Mouse (Mus musculus) G1E-ER4 (cell line): ENCODE results near the gene Dus4l. TPM values are rescaled to one million over a fixed set of nuclear protein-coding genes. Genes with fewer than 3 reads are reported as not detected.

Experiments
- GATA1 ChIP-seq: IDR thresholded peaks from one replicate; pipeline ENCODE4 v1.8.0; 2012; ENCODE audit warnings: low read length, inconsistent platforms
- polyA plus RNA-seq: library from polyadenylated mRNA; stranded (reverse); fragments of >175 nt; gene quantifications from 2 replicates; pipeline ENCODE4 v1.2.3, GENCODE M21; 2012

The Dus4l gene
- 5.5 and 7.2 TPM in 2 replicates for polyA plus RNA-seq

DNA sequence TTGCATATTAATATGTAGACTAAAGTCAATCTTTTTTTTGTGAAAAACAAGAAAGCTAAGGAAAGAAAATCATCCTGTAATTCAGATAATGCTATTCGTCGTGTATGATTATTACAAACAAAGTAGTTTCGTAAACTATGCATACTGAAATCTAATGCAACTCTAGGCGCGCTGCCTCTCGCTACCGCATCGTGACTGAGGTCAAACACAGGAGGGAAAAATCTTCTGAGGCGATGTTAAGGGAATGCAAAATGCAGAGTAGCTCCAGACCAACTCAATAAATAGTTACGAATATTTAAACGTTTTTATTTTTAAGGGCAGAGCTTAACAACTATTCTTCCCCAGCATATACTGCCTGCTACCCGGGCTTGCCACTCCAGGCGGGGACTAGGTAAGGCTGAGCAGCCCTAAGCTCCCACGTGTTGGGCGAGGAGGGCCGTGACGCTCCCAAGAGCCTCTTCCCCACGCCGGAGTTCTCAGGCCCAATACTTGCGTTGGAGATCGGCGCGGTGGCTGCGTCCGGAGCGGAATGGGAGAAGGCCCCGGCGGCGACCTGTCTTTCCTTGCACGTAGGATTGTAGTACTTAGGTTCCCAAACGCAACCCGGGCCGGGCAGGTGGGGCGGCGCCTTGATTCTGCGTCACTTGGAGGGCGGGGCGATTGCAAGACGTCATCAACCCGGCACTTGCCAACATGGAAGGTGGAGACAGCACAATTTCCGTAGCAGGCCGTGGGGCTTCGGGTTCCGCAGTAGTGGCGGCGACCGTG lies at the start of gene Dus4l, which contains the start of gene Cog5:
TSS of gene Dus4l (minus strand) at position 630 of the 768 bp plus-strand sequence.
TSS of gene Cog5 (plus strand) at position 673 of the 768 bp plus-strand sequence.
- no peak for TF ChIP-seq GATA1

DNA sequence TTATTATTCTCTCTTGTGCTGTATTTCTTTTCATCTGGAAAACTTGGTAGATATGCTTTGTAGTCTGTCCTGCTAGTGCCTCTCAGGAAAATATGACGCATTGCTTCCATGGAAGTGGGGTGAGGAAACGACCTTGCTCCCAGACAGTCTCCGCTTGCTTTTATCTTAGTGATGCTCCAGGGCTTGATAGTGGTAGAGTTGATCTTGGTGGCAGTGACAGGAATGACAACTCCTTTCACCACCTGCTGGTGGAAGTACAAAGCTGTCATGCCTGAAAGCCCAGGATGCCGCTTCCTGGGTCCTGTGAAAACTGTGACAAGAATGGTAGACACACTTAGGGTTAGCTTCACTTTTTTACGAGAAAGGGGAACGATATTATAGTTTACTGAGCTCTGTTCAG lies 49.3 kb upstream of the Dus4l start:
- TF ChIP-seq GATA1 = no peak

GRCm38 (mm10) chr12:31701411-31701810 lies 46.8 kb upstream of the Dus4l start:
- no peak for TF ChIP-seq GATA1

DNA sequence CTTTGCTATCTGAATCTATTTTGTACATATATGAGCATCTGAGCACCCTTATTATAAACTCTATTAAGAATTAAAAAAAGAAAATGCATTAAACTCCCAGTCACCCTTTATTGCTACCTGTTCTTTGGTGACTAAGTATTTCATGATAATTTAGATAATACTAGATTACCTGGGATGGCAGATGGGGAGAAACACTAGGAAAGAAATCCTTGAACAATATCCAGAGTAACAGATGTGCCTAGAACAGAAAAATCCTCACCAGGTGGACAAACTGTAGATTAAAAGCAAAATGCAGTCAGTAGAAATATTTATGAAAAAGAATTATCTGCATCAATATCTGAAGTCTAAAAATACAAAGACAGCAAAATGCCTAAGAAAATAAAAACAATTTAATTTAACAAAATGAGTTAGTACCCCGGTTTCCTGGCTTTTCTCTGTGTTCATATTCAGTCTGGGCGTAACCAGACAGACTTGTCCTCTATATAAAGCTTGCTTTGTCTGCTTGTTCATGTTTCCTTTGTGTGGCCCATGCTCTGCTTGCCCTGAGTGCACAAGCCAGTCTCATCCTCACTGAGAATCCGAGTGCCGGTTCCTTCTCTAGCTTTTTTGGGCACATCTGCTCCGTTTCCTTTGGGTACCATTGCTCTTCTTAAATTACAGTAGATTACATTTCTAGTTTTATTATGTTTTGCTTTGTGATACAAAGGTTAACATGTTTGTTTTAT lies 46.2 kb upstream of the Dus4l start:
- no peak for TF ChIP-seq GATA1

GRCm38 (mm10) chr12:31693278-31693677 lies 38.7 kb upstream of the Dus4l start:
- no peak for TF ChIP-seq GATA1

GRCm38 (mm10) chr12:31686679-31687078 lies 32.1 kb upstream of the Dus4l start:
- no peak for TF ChIP-seq GATA1

GRCm38 (mm10) chr12:31667187-31667586 lies 12.6 kb upstream of the Dus4l start:
- TF ChIP-seq GATA1 = no peak

GRCm38 (mm10) chr12:31665999-31666398 lies 11.4 kb upstream of the Dus4l start:
- no peak for TF ChIP-seq GATA1

- TF ChIP-seq GATA1 = no peak
Measured at GRCm38 (mm10) chr12:31656841-31657240, 2.2 kb upstream of the Dus4l start.

GRCm38 (mm10) chr12:31654965-31655477 lies 395 bp upstream of the Dus4l start:
- TF ChIP-seq GATA1 = no peak

GRCm38 (mm10) chr12:31653611-31654010 lies 1.0 kb downstream of the Dus4l start:
- no peak for TF ChIP-seq GATA1

DNA sequence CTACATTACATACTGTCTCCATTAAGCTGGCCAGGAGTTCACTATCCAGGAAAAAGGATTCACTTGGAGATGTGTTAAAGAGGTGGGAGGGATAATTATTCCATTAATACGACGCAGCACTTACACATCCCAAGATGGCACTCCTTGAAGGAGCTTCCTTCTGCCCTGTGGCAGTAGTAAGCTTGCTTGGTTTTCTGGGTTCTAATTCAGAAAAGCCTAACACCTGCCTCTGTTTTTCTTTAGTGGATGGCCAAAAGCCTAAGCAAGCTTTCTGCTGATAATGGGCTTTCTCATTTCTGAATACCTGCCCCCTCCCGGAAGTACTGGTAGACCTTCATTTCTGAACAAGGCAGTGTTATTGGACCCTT lies 19.4 kb downstream of the Dus4l start:
- no peak for TF ChIP-seq GATA1

- no peak for TF ChIP-seq GATA1
Measured at GRCm38 (mm10) chr12:31634343-31635239, 20.0 kb downstream of the Dus4l start, which contains the start of gene Bcap29. Gene Bcap29 (minus strand): TSS chr12:31634658.

DNA sequence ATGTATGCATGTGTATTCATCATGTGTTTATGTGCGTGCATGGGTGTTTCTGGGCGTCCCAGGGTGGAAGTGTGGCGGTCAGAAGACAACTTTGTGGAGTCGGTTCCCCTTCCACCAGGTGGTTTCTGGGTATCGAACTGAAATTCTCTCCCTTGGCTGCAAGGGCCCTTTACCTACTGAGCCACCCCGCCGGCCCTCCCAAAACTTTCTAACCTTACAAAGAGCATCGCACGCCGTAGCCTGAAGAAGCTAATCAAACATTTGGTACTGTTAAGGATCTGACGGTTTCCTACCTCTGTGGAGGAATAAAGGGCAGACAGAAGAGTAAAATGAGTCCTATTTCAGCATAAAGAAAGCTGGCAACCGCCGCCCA lies 20.7 kb downstream of the Dus4l start:
- no peak for TF ChIP-seq GATA1

- TF ChIP-seq GATA1 = no peak
Measured at GRCm38 (mm10) chr12:31625016-31625415, 29.6 kb downstream of the Dus4l start.
